In the genomic region with DNA sequence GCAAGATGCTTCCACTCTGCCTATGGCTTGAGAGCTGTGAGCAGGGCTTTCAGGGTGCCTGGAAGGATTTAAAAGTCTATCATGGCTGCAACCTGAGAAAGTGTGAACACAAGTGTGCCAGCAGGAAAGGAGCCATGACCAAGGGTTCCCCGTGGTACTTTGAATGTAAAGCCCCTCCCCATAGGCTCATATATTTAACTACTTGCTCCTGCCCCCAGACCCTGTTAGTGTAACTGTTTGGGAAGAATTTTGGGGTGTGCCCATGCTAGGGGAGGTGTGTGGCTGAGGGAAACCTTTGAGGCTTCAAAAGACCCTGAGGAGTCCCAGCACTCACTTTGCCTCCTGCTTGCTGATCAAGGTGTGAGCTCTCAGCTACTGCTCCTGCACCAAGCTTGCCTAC, we compare ENCODE assay signal across 23 mouse cellular contexts. TPM values are rescaled to one million over a fixed set of nuclear protein-coding genes. Genes with fewer than 3 reads are reported as not detected.
A peak's percentile ranks its signal among the peaks of the same experiment; 100 is the strongest.
DNase-seq lines count a peak whose midpoint lies in the region; ATAC-seq lines count a peak whose summit lies in the region.
"Had no signal": no experiment of that assay in that cellular context is flagged by ENCODE, and none has a peak within 500 bp of the region (broad histone marks: within the 10 kb centered on the region; RNA-seq: fewer than 3 reads in every experiment).

No protein-coding gene starts in this region.

- DNase-seq in heart, adult 11 months, result peak; percentile 42
- DNase-seq in heart, postnatal 25 days (ENCODE audit: low spot score), result no peak
- DNase-seq in limb, embryonic 10.5 days (ENCODE audit: low spot score), result no peak
- DNase-seq in forelimb bud, embryonic 11.5 days (ENCODE audit: low read depth, low spot score), result peak; percentile 9
- no peak for DNase-seq in right cerebral cortex, adult 18-20 months
- DNase-seq: adrenal gland, adult 8-10 months; adrenal gland, postnatal 14 days; adrenal gland, postnatal 36 days; B cell, adult 2 months; cerebellum, adult 11-12 months; cerebellum, adult 9-10 months; cerebellum, postnatal 10 days; cerebellum, postnatal 25 days had no signal

- H3K27ac ChIP-seq in limb, embryonic 12.5 days, result 0 out of 2 replicates have a peak overlapping the region, but pooled peaks have one; percentile 13
- H3K27ac ChIP-seq in limb, embryonic 10.5 days, result no peak overlapping the region
- H3K27ac ChIP-seq: embryonic facial prominence, embryonic 10.5 days; embryonic facial prominence, embryonic 12.5 days; forebrain, embryonic 13.5 days; forebrain, embryonic 15.5 days had no signal

- H3K36me3 ChIP-seq in limb, embryonic 12.5 days, result peaks cover 9% of the 10 kb centered on the region; the same call in 1 of the 2 replicates
- peaks cover 5% of the 10 kb centered on the region; the same call in 1 of the 2 replicates for H3K36me3 ChIP-seq in limb, embryonic 10.5 days
- H3K36me3 ChIP-seq: embryonic facial prominence, embryonic 12.5 days; forebrain, embryonic 15.5 days; G1E had no signal

- no peak overlapping the region for H3K4me3 ChIP-seq in limb, embryonic 12.5 days (replicated peaks)
- H3K4me3 ChIP-seq in limb, embryonic 10.5 days, result no peak overlapping the region
- H3K4me3 ChIP-seq: embryonic facial prominence, embryonic 10.5 days; embryonic facial prominence, embryonic 12.5 days; forebrain, embryonic 13.5 days; forebrain, embryonic 15.5 days had no signal

- no peak overlapping the region for H3K9ac ChIP-seq in limb, embryonic 12.5 days (replicated peaks)
- H3K9ac ChIP-seq: embryonic facial prominence, embryonic 12.5 days; forebrain, embryonic 13.5 days; forebrain, embryonic 15.5 days had no signal

- no peak overlapping the region for H3K4me2 ChIP-seq in limb, embryonic 12.5 days
- H3K4me2 ChIP-seq: embryonic facial prominence, embryonic 12.5 days; forebrain, embryonic 13.5 days; forebrain, embryonic 15.5 days had no signal

- intact Hi-C loops in heart, postnatal 25 days (cut with DNase I), result no loop called here

- ATAC-seq in limb, embryonic 12.5 days (ENCODE audit: insufficient number of reproducible peaks, insufficient read depth, low FRiP score, low TSS enrichment, low read depth), result peak; percentile 59; the same call in 1 of the 2 replicates
- ATAC-seq: activated CD4-positive, CD25-positive, alpha-beta regulatory T cell, adult 4 months; CD4-positive, CD25-positive, alpha-beta regulatory T cell, adult 4 months; forebrain, embryonic 13.5 days; forebrain, embryonic 15.5 days; Patski had no signal

- WGBS in limb, embryonic 12.5 days, result 18% methylated on average over 1 of the region's 1 CpGs
- WGBS in limb, embryonic 10.5 days, result 42% methylated on average over 1 of the region's 1 CpGs

- no peaks in the 10 kb centered on the region for H3K9me3 ChIP-seq in limb, embryonic 12.5 days
- H3K9me3 ChIP-seq in limb, embryonic 10.5 days (replicated peaks), result no peaks in the 10 kb centered on the region
- H3K9me3 ChIP-seq: embryonic facial prominence, embryonic 10.5 days; embryonic facial prominence, embryonic 12.5 days; forebrain, embryonic 13.5 days; forebrain, embryonic 15.5 days had no signal

- H3K27me3 ChIP-seq in limb, embryonic 12.5 days, result no peaks in the 10 kb centered on the region
- no peaks in the 10 kb centered on the region for H3K27me3 ChIP-seq in limb, embryonic 10.5 days (ENCODE audit: low read depth, poor library complexity, severe bottlenecking)
- H3K27me3 ChIP-seq: CH12.LX; embryonic facial prominence, embryonic 12.5 days; forebrain, embryonic 13.5 days; forebrain, embryonic 15.5 days; Patski had no signal

- H3K4me1 ChIP-seq in limb, embryonic 12.5 days (replicated peaks), result peaks cover 9% of the 10 kb centered on the region
- H3K4me1 ChIP-seq in limb, embryonic 10.5 days, result peaks cover 5% of the 10 kb centered on the region; the same call in 1 of the 2 replicates
- H3K4me1 ChIP-seq: embryonic facial prominence, embryonic 10.5 days; embryonic facial prominence, embryonic 12.5 days; forebrain, embryonic 13.5 days; forebrain, embryonic 15.5 days had no signal

RNA-seq across cellular contexts. Expression of a gene that starts 15.9 kb away (rescaled TPM):
- total RNA-seq in heart, postnatal 25 days (2021), result 10 to 100 TPM; 55.8 to 59.2 TPM
- 99.3 and 112 TPM in 2 replicates for polyA plus RNA-seq in limb, embryonic 12.5 days (2016; fragmentation: Nextera tagmentation; extraction: Ambion mirVana)
- 97.4 and 109 TPM in 2 replicates for polyA plus RNA-seq in limb, embryonic 10.5 days (2016; fragmentation: Nextera tagmentation; extraction: Ambion mirVana)

RNA-seq across cellular contexts. Expression of a gene that starts 47.3 kb away (rescaled TPM):
- 10 to 100 TPM; 79.4 to 87.1 TPM for total RNA-seq in heart, postnatal 25 days (2021)
- 44.6 and 46.3 TPM in 2 replicates for polyA plus RNA-seq in limb, embryonic 12.5 days (2016; fragmentation: Nextera tagmentation; extraction: Ambion mirVana)
- 40.7 and 42.4 TPM in 2 replicates for polyA plus RNA-seq in limb, embryonic 10.5 days (2016; fragmentation: Nextera tagmentation; extraction: Ambion mirVana)

Comparison
In these comparisons a context has a peak if more than half of its experiments do, and no peak if none do; other contexts are left out.
1. DNase-seq: peak in heart, adult 11 months (single experiment) and forelimb bud, embryonic 11.5 days (single experiment); none in heart, postnatal 25 days (single experiment), limb, embryonic 10.5 days (single experiment) and right cerebral cortex, adult 18-20 months (single experiment).